Mouse (Mus musculus) frontal cortex, postnatal 25 days (tissue): Measurements from ENCODE around the gene Psmc6.

Source experiments
- DNase-seq, 2 experiments: peaks; one replicate each; pipeline ENCODE4 v3.0.0; 2022; ENCODE audit warnings: low spot score in 2 of 2

The Psmc6 gene

GRCm38 (mm10) chr14:45350931-45351859 lies 21.6 kb downstream of the Psmc6 start, which contains the start of gene Styx:
Gene Styx (plus strand): TSS chr14:45351093.
- peak; percentile 74 to 86 for DNase-seq

GRCm38 (mm10) chr14:45364211-45365195 lies 34.9 kb downstream of the Psmc6 start:
- DNase-seq = no peak

GRCm38 (mm10) chr14:45365196-45365587 lies 35.6 kb downstream of the Psmc6 start:
- DNase-seq = no peak

GRCm38 (mm10) chr14:45378771-45379170 lies 49.2 kb downstream of the Psmc6 start:
- no peak for DNase-seq

GRCm38 (mm10) chr14:45380756-45381155 lies 51.2 kb downstream of the Psmc6 start:
- DNase-seq = no peak

- no peak for DNase-seq
Measured at GRCm38 (mm10) chr14:45382912-45383311, 53.3 kb downstream of the Psmc6 start.

- DNase-seq = no peak
Measured at GRCm38 (mm10) chr14:45385596-45385995, 56.0 kb downstream of the Psmc6 start.

GRCm38 (mm10) chr14:45387480-45387879 lies 57.9 kb downstream of the Psmc6 start:
- no peak for DNase-seq

GRCm38 (mm10) chr14:45388345-45389181 lies 59.0 kb downstream of the Psmc6 start:
- DNase-seq = peak; percentile 64 to 76

- DNase-seq = peak in 1 of 2 experiments; percentile 34
Measured at GRCm38 (mm10) chr14:45389194-45389593, 59.6 kb downstream of the Psmc6 start.
